Mouse (Mus musculus) limb, embryonic 10.5 days (tissue): ENCODE data around the gene Arsb. TPM values are rescaled to one million over a fixed set of nuclear protein-coding genes. Genes with fewer than 3 reads are reported as not detected.

Experiments
- DNase-seq: peaks from one replicate; pipeline ENCODE4 v3.0.0-alpha.2; 2017; ENCODE audit warnings: low spot score
- H3K27ac ChIP-seq: fragments of 300-500 bp; sonication (generic); 2 replicates; pipeline ENCODE4 v1.5.1; 2016; ENCODE audit warnings: mild to moderate bottlenecking
- H3K27me3 ChIP-seq: fragments of 300-500 bp; sonication (generic); 2 replicates; pipeline ENCODE4 v1.6.1; 2016; ENCODE audit warnings: low read depth, mild to moderate bottlenecking; ENCODE audit not compliant: poor library complexity, severe bottlenecking
- H3K36me3 ChIP-seq: fragments of 300-500 bp; sonication (generic); 2 replicates; pipeline ENCODE4 v1.6.1; 2016; ENCODE audit warnings: mild to moderate bottlenecking, moderate library complexity
- H3K4me1 ChIP-seq: fragments of 300-500 bp; sonication (generic); 2 replicates; pipeline ENCODE4 v1.6.1; 2016
- H3K4me3 ChIP-seq: fragments of 300-500 bp; sonication (generic); 2 replicates; pipeline ENCODE4 v1.5.1; 2016; ENCODE audit warnings: mild to moderate bottlenecking, moderate library complexity
- H3K9me3 ChIP-seq: fragments of 300-500 bp; sonication (generic); replicated peaks from 2 replicates; pipeline ENCODE4 v1.6.1; 2016; ENCODE audit warnings: mild to moderate bottlenecking
- WGBS: fragments of 180-500 bp; shearing (Covaris S2); methylation state at CpG from one replicate; pipeline ENCODE4 v1.1.7; 2016; 5-methylcytosine and 5-hydroxymethylcytosine counted together
- polyA plus RNA-seq: library from polyadenylated mRNA; unstranded; fragments of >200 nt; fragmentation: Nextera tagmentation; extraction: Ambion mirVana; gene quantifications from 2 replicates; pipeline ENCODE4 v1.2.1, GENCODE M21; 2016

Gene Arsb
- polyA plus RNA-seq, 1 experiment from 2014 or later = 7.2 TPM

GRCm38 (mm10) chr13:93830294-93830645 is 58.8 kb downstream of the Arsb start:
- H3K36me3 ChIP-seq = no peaks in the 10 kb centered on the region
- H3K4me3 ChIP-seq = no peak overlapping the region
- no peaks in the 10 kb centered on the region for H3K27me3 ChIP-seq
- H3K9me3 ChIP-seq = no peaks in the 10 kb centered on the region
- 92% methylated on average over 6 of the region's 6 CpGs for WGBS
- DNase-seq = no peak
- peaks cover 9% of the 10 kb centered on the region; the same call in 1 of the 2 replicates for H3K4me1 ChIP-seq
- peak overlapping the region; percentile 48; the same call in 1 of the 2 replicates for H3K27ac ChIP-seq

DNA sequence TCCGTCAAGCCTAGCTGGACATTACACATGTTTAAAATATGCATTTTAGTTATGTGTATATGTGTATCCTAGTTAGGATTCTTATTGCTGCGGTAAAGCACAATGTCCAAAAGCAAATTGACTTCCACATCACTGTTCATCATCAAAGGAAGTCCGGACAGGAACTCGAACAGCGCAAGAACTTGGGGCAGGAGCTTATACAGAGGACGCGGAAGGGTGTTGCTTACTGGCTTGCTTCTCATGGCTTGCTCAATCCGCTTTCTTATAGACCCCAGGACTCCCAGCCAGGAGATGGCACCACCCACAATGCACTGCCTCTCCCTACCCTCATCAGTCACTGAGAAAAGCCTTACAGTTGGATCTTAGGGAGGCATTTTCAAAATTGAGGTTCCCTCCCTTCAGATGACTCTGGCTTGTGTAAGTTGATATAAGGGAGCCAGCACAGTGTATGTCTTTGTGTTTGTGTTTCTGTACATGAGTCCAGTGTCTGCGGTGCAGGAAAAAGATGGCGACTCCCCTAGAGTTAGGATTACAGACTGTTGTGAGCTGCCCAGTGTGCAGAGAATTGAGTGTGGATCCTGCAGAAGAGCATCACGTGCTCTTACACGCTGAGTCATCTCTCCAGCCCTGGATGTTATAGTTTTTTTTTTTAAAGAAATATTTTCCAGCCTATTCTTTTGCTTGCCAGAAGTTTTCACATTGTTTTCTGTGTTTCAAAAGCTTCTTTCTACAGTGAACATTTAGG is 66.2 kb downstream of the Arsb start:
- H3K4me1 ChIP-seq = peaks cover 54% of the 10 kb centered on the region
- 88% methylated on average over 12 of the region's 12 CpGs for WGBS
- peak overlapping the region; percentile 91 for H3K27ac ChIP-seq
- H3K4me3 ChIP-seq = no peak overlapping the region
- no peaks in the 10 kb centered on the region for H3K9me3 ChIP-seq
- DNase-seq = no peak
- H3K36me3 ChIP-seq = no peaks in the 10 kb centered on the region
- H3K27me3 ChIP-seq = no peaks in the 10 kb centered on the region

DNA sequence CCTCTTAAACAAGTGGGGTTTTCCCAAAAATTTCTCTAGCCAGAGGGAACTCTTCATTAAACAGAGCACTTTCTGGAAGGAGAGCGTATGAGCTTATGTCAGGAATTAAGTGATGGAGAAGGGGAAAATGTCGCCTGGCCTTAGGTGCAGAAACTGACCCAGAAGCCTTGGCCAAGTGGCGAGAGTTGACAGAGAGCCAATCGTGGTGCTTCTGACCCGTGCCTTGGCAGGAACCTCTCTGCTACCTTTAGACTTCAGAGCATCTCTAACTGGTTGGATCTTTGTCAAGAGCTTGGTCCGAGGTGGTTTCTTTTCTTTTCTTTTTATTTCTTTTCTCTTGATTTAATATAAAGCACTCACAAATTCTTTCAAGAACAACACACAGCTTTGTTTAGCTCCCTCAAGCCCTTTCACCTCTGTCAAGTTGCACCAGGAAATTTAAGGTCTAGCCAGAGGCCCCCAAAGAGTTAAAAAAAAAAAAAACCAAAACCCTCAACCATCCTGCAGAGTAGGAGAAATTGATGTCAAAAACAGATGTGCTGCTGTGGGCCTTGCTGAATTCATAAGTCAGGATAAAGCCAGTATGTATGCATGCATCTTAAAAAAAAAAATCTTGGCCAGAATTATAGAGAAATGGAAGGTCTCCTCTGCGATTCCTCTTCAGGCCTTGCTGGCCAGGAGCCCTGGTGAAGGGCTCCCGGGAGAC is 67.2 kb downstream of the Arsb start:
- Histone ChIP-seq H3K4me1 (peaks cover 54% of the 10 kb centered on the region), H3K9me3 (no peaks in the 10 kb centered on the region), H3K36me3 (no peaks in the 10 kb centered on the region), H3K27me3 (no peaks in the 10 kb centered on the region), H3K27ac (peak overlapping the region; percentile 91), H3K4me3 (peak overlapping the region; percentile 17)
- DNase-seq = peak; percentile 50
- 53% methylated on average over 8 of the region's 8 CpGs for WGBS

- H3K27ac ChIP-seq = peak overlapping the region; percentile 91
- peaks cover 54% of the 10 kb centered on the region for H3K4me1 ChIP-seq
- WGBS = 13% methylated on average over 10 of the region's 10 CpGs
- no peaks in the 10 kb centered on the region for H3K27me3 ChIP-seq
- H3K36me3 ChIP-seq = no peaks in the 10 kb centered on the region
- peak overlapping the region; percentile 17 for H3K4me3 ChIP-seq
- DNase-seq = peak; percentile 71
- no peaks in the 10 kb centered on the region for H3K9me3 ChIP-seq
Measured at GRCm38 (mm10) chr13:93839137-93839630, 67.8 kb downstream of the Arsb start.

DNA sequence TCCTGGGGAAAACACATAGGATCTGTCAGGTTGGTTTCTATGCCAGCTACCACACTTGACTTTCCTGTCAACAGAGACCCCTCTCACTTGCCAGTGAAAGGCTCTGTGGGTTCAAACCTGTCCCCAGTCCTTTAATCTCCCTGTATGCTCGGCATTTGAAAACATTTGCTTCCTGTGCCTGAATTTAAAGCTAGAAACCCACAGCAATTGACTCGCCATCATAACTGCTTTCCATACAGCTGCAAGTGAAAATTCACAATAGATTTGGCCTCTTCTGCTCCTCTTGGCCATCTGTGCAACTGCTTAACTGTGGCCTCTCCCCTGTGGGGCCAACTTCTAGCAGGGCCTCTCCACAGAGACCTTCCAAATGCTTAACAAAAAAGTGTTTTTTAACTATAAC is 68.3 kb downstream of the Arsb start:
- WGBS = 41% methylated on average over 2 of the region's 2 CpGs
- no peak for DNase-seq
- peak overlapping the region; percentile 91 for H3K27ac ChIP-seq
- H3K4me1 ChIP-seq = peaks cover 54% of the 10 kb centered on the region
- peak overlapping the region; percentile 17; the same call in 1 of the 2 replicates for H3K4me3 ChIP-seq
- H3K27me3 ChIP-seq = no peaks in the 10 kb centered on the region
- H3K9me3 ChIP-seq = no peaks in the 10 kb centered on the region
- H3K36me3 ChIP-seq = no peaks in the 10 kb centered on the region

GRCm38 (mm10) chr13:93840146-93840545 is 68.7 kb downstream of the Arsb start:
- H3K27ac ChIP-seq = peak overlapping the region; percentile 91
- no peaks in the 10 kb centered on the region for H3K36me3 ChIP-seq
- H3K4me3 ChIP-seq = no peak overlapping the region
- DNase-seq = no peak
- 63% methylated on average over 2 of the region's 2 CpGs for WGBS
- no peaks in the 10 kb centered on the region for H3K27me3 ChIP-seq
- H3K4me1 ChIP-seq = peaks cover 54% of the 10 kb centered on the region
- no peaks in the 10 kb centered on the region for H3K9me3 ChIP-seq

GRCm38 (mm10) chr13:93846831-93847518 is 75.5 kb downstream of the Arsb start:
- Histone ChIP-seq H3K27ac (peak overlapping the region; percentile 34; the same call in 1 of the 2 replicates), H3K4me1 (peaks cover 32% of the 10 kb centered on the region), H3K9me3 (no peaks in the 10 kb centered on the region), H3K36me3 (no peaks in the 10 kb centered on the region), H3K4me3 (no peak overlapping the region), H3K27me3 (no peaks in the 10 kb centered on the region)
- 80% methylated on average over 10 of the region's 10 CpGs for WGBS
- DNase-seq = peak; percentile 28

- H3K4me3 ChIP-seq = no peak overlapping the region
- H3K27me3 ChIP-seq = no peaks in the 10 kb centered on the region
- H3K27ac ChIP-seq = 0 out of 2 replicates have a peak overlapping the region, but pooled peaks have one; percentile 26
- no peaks in the 10 kb centered on the region for H3K36me3 ChIP-seq
- H3K4me1 ChIP-seq = peaks cover 38% of the 10 kb centered on the region
- WGBS = 65% methylated on average over 4 of the region's 4 CpGs
- DNase-seq = no peak
- H3K9me3 ChIP-seq = no peaks in the 10 kb centered on the region
Measured at GRCm38 (mm10) chr13:93847614-93848013, 76.2 kb downstream of the Arsb start.

- peaks cover 45% of the 10 kb centered on the region for H3K4me1 ChIP-seq
- no peaks in the 10 kb centered on the region for H3K27me3 ChIP-seq
- WGBS = 89% methylated on average over 6 of the region's 6 CpGs
- no peak for DNase-seq
- no peaks in the 10 kb centered on the region for H3K36me3 ChIP-seq
- no peaks in the 10 kb centered on the region for H3K9me3 ChIP-seq
- H3K4me3 ChIP-seq = no peak overlapping the region
- no peak overlapping the region for H3K27ac ChIP-seq
Measured at GRCm38 (mm10) chr13:93848615-93849014, 77.2 kb downstream of the Arsb start.

DNA sequence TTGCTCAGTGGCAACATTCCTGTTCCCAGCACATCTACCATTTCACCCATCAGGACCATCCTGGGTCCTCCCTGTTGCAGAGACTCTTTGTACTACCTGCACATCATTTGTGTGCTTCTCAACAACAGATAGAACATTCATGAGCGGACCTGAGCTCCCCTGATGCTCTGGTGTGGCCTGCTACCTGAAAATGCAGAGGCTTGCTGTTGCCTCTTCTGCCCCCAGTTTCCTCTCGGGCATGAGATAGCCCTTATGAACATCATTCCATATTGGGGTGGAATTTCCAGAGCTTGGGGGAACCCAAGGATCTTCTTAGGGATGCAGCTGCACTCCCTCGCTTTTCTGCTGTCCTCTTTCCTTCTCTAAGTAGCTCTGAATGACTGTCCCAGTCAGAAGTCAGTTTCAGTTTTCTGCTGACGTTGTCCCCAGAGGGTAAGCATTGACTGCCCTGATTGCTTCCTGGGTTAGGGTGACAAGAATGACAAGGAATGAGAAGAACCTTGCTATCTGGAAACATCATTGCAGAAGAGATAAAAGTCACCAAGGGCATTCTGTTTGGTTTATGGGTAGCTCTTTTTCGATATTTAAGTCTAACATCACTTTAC is 78.4 kb downstream of the Arsb start:
- peaks cover 45% of the 10 kb centered on the region for H3K4me1 ChIP-seq

DNA sequence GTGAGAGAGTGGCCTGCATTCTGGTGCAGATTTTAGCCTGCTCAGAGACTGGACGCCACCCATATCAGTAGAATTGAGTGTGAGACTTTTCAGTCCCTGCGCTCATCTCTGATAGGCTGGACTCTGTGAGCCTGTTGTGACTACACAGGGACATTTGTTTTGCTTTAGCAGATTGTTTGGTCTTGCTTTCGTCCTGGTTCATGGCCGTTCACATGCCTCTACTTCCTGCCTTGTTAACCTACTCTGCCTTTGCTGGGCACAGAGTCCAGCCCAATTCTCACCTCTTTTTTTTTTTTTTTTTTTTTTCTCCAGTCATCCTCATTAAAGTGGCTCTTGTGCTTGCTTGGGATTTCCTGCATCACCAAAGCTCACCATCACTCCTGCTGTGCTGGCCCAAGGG is 79.2 kb downstream of the Arsb start:
- Histone ChIP-seq H3K36me3 (no peaks in the 10 kb centered on the region), H3K4me1 (peaks cover 47% of the 10 kb centered on the region), H3K27ac (peak overlapping the region; percentile 72), H3K4me3 (no peak overlapping the region), H3K9me3 (no peaks in the 10 kb centered on the region), H3K27me3 (no peaks in the 10 kb centered on the region)
- WGBS = 44% methylated on average over 4 of the region's 4 CpGs
- DNase-seq = peak; percentile 33

More for the DNA sequence above, 78.4 kb downstream of the Arsb start:
- Histone ChIP-seq H3K36me3 (no peaks in the 10 kb centered on the region), H3K9me3 (no peaks in the 10 kb centered on the region), H3K27me3 (no peaks in the 10 kb centered on the region), H3K27ac (peak overlapping the region; percentile 61), H3K4me3 (no peak overlapping the region)
- WGBS = 73% methylated on average over 5 of the region's 5 CpGs
- no peak for DNase-seq

GRCm38 (mm10) chr13:93852419-93853138 is 81.1 kb downstream of the Arsb start:
- H3K27ac ChIP-seq = peak overlapping the region; percentile 63

More at GRCm38 (mm10) chr13:93852419-93853138, 81.1 kb downstream of the Arsb start:
- Histone ChIP-seq H3K9me3 (no peaks in the 10 kb centered on the region), H3K36me3 (no peaks in the 10 kb centered on the region), H3K4me1 (peaks cover 49% of the 10 kb centered on the region), H3K27me3 (no peaks in the 10 kb centered on the region), H3K4me3 (no peak overlapping the region)
- no peak for DNase-seq
- 69% methylated on average over 14 of the region's 14 CpGs for WGBS
